Mouse (Mus musculus) monocyte, adult 2 months (primary cell): ENCODE data around the gene Samd14.
A peak's percentile ranks its signal among the peaks of the same experiment; 100 is the strongest.
"Not testable (repeated sequence)": the region's sequence is repeated elsewhere in the genome, so short reads cannot be mapped to it uniquely, and the experiment has no call there.

Experiments used
- DNase-seq, 2 experiments: peaks; one replicate each; pipeline ENCODE4 v3.0.0; 2022; ENCODE audit warnings: low spot score in 2 of 2, low read depth in 1 of 2

The Samd14 gene

DNA sequence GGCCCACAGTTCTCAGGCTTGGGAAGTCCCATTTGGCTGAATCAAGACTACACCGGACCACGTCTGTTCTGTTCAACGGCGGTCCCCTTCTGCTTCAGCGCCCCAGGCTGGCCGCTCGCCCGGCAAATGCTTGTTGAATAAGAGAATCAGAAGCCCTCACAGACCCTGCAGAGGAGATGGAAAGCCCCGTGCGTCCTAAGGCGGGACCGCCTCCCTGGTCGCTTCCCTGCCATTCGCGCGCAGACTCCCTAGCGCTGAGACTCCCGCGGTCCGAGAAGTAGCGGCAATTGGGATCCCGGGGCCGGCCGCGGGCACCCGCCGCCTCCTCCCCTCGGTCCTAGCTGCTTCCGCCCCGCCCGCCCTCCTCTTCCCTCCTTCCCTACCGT is at the start of gene Samd14:
TSS of gene Samd14 (plus strand) at position 251 of the 386 bp plus-strand sequence.
- no peak for DNase-seq

DNA sequence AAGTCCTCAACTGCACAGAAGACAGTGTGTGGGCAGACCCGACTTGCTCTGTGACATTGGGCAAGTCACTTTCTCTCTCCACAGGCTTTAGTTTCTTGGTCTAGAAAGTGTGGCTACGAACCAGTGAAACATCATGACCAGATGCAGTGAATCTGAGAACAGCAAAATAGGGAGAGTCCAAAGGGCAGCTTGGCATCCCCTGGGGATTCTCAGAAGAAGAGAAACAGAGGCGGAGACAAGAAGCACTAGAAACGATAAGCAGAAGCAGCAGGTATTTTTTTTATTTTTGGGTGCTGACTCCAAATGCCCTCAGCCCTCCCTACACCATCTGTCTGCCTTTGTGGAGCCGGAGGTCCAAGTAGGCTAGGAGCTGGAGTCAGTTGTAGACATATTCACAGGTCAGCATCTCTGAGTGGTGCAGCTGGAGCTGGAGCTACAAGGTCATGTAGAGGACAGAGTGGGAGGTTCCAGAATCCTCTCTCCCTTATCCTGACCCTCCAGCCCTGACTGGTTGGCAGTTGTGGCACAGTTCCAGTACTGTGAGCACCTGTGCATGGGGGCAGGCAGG is 47.1 kb upstream of the Samd14 start:
- DNase-seq, result no peak

DNA sequence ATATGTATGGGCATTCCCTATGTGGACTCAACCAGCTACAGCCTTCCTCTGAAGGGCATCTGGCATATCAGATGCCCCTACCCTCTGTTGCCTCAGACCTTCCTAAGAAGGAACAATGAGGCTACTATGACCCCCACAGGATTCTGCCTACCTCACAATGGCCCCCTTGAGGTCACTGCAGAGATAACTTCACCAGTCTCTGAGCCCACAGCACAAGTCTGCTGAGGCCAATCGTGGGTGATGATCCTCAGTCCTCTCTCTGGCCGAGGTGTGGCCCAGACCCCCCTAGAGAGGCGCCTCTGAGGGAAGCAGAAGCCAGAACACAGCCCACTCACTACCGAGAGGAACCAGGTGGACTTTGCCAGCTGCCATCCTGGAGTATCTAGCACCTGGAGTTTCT is 42.3 kb upstream of the Samd14 start, which contains the start of gene Hils1:
TSS of gene Hils1 (plus strand) at position 175 of the 400 bp plus-strand sequence.
- no peak for DNase-seq

DNA sequence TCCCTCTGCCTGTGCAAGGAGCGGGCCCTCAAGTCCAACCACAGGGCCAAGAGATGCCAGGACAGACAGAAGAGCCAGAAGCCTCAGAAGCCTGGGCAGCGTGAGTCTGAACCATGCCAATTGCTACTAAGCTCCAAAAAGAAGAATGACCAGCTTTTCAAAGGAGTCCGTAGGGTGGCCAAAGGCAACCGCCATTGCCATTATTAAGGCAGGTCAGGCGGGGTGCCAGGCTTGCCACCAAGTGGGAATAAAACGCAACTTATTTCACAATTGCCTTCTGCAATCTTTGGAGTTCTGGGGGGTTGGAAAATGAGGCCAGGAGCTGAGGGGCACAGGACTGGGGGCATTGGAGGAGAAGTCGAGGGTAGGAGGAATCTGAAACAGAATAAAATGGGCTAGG is 41.5 kb upstream of the Samd14 start:
- DNase-seq, result no peak

DNA sequence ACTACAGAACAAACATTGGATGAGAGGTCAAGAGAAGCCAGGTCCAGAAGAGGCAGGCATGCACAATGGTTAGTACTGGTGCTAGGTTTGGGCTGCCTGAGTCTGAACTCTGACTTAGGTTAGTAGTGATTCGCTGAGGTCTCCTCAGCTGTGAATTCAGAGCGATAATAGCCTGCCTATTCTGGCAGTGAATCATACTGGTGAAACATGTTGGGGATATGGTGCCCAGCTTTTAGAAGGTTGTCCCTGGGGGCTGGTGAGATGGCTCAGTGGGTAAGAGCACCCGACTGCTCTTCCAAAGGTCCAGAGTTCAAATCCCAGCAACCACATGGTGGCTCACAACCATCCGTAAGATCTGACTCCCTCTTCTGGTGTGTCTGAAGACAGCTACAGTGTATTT is 40.0 kb upstream of the Samd14 start:
- DNase-seq, result not testable (repeated sequence)

DNA sequence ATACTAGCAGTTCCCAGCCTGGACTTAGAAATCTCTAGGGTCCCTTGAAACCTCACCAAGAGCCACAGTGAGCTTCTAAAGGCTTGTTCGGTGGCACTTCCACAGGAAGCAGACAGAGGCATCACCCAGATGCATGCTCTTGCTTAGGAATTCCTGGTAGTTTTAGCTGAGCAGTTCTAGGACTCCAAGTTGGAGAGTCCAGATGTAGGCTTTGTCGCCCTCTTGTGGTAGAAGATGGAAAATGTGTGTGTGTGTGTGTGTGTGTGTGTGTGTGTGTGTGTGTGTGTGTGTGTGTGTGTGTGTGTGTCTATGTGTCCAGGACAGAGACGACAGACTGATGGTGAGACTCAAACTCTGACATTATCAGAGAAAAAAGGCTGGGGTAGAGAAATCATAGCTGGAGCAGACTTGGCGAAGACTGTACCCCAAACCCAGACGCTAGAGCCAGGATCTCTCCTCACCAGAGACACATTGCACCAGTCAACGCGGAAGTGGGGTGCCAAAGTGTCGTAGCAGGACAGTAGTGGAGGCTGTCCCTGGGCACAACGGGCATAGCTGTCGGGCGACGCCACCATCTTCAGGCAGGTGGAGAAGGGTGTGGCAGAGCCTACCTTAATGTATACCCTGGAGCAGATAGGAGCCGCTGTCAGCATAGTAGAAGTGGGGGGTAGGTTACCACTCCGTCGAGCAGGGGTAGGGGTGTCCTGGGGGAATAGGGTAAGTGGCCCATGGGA is 39.3 kb upstream of the Samd14 start:
- peak in 1 of 2 experiments; percentile 41 for DNase-seq

DNA sequence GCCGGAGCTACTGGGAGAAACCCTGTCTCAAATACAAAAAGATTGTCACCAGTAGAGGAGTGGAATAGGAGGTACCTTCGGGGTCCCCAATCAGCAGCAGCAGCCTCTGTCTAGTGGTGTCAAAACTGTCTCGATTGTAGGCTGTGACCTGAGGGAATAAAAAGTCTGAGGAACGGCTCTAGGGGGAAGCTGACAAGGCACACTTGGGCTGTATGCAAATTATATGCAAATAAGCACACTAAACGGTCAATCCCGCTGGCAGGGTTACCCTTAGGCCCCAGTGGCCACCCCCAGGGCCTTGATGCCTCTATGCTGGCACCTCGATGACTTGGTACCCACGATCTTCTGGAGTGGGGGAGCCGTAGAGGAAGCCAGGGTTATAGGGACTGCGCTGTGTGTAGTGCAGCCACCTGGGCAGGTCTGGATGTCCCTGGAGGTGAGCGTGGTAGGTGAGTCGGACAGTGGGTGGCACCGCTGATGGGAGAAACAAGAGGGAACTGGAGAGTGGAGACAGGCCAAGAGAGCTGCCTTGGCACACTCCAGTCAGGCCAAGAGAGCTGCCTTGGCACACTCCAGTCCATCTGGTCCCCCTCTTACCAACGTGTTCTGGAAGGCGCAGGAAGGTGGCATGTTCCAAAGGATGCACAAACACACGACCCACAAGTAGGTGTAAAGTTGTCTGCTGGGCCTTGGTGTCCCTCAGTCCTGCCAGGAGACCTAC is 37.6 kb upstream of the Samd14 start:
- no peak for DNase-seq

DNA sequence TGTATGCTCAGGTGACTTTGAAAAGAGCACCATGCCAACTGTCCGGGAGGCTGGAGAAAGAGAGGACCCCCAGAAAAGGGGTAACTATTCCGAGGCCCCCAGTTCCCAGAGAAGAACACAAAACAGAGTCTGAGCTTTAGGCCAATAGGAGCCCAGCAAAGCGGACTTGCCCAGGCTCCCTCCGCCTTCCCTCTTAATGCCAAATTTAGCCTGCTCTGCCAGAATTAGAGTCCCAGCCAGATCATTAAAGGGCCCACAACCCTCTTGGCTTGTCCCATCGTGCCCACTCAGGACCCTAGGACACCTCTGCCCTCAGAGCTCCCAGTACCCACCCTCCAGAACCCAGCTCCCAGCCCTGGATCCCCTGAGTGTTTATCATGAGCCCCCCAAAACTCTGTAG is 36.8 kb upstream of the Samd14 start:
- DNase-seq, result no peak

DNA sequence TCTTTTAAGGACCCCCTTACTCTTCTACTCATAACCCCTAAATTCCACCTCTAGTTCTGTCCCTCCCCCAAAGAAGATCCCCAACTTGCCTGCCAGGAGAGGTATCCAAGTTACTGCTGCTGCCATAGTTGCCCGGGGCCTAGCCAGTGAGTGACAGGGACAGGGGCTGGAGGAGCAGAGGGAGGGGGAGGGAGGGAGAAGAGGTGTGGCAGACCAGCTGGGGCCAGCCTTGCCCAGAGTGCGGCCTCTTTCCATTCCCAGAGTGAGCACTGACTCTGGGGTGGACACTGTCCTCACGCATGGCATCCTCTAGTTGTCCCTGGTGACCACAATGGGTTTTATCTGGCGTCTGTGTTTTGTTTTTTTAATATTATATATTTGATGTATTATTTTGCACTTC is 36.4 kb upstream of the Samd14 start:
- no peak for DNase-seq

DNA sequence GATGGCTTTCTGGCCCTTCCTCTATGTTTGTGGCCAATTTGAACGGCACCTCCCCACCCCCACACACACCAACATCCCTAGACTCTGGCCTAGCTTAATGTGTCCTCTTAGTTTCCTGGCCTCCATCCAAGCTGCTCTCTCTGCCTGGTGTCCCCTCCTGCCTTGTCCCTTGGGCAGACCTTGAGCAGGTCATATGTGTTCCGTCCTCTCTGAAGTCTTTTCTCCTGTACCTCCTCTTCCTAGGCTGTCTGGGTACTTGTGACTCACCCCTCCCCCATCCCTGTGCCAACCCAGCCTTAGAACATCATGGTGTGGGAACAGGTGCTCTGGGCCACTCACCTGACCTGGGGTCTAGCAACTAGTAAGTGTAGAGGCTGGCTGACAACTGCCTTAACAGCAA is 34.7 kb upstream of the Samd14 start:
- DNase-seq, result no peak

DNA sequence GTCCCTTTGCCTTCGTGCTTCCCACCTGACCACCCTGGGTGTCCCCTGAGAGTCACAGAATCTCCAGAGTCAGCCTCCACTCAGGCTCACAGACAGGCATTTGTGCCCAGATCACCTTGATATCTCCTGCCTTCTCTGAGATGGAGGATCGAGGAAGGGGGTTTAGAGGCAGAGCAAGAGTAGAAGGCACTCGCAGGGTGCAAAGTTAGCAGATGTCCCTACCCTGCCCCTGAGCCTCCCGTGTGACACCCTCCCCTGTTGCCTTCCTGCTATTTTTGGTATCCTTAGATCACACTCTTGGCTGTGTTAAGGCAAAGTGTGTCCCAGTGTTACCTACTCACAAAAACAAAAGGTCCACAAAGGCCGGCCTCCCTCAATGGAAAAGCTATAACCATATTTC is 33.5 kb upstream of the Samd14 start, which contains the start of gene Sgca:
TSS of gene Sgca (minus strand) at position 129 of the 400 bp plus-strand sequence.
- no peak for DNase-seq

DNA sequence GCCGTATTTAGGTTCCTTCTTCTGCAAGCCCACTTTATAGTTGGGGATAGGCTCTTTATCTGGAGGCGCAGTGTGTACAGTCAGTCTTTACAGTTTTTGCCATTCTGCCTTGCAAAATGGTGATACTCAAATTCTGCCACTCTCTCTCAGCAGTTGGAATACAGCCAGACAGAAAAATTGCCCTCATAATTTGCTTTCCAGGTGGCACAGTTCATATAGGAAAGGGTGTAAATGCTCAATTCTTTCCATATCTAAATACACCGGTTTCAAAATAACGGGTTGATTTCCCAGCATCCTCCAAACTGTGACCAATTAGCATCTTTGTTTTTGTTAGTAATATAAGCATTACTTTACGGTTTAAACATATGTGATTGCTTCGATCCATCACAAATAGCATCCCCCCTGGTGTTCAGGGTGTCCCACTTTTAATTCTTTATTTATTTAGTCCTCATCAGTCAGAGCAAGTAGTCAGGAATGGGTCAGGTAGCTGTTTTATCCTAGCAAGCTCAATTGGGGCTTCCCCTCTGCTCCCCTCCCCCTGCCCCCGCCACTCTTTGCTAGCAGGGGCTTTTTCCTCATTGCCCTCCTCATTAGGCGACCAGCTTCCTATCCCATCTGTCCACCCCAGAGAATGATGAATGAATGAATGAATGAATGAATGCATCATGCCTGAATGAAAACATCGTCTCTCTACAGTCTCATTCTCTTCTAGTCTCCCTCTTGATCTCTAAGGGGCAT is 31.3 kb upstream of the Samd14 start:
- no peak for DNase-seq

DNA sequence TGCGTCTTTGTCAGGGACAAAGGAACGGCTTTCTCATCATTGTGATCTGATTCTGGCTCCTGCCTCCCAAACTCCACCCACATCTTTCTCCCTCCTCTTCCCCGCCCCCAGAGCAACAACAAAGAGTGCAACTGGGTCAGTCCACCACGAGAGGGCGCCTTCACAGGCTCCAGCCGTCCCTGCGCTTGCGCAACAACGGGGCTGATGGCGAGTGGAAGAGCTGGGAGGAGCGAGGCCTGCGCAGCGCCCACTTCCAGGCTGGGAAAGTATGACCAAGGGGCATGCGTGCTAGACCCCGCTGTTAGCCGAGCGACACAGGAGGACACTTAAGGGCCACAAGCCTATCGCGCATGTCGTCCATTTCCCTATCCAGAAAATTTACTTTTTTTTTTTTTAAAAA is 30.7 kb upstream of the Samd14 start:
- peak; percentile 89 to 93 for DNase-seq

DNA sequence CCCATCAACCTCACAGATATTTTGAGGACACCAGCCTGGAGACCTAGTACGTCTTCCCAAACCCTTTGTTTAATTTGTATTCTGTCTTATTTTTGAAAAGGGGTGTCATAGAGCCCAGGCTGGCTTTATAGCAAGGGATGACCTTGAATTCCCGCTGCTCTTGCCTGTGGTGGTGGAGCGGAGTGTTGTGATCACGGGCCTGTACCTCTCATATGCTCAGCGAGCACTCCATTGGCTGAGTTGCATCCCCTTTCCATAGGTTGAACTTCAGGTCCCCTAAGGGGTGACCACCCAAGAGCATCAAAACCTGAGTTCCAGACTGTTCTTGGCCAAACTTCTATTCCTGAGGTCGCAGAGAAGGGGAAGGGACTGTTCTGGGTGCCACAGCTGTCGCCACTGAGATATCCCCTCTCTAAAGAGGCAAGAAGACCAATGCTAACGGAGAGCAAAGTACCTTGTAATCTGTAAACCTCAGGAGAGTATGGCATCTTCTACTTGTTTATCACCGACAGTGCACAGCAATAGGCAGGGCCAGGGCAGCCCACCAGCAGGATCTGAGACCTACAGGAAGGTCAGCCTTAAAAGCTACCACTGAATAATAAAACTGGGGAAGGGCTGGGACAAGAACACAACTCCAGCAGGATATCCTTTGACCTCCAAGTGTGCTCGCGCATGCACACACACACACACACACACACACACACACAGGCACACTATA is 30.1 kb upstream of the Samd14 start:
- DNase-seq, result no peak

DNA sequence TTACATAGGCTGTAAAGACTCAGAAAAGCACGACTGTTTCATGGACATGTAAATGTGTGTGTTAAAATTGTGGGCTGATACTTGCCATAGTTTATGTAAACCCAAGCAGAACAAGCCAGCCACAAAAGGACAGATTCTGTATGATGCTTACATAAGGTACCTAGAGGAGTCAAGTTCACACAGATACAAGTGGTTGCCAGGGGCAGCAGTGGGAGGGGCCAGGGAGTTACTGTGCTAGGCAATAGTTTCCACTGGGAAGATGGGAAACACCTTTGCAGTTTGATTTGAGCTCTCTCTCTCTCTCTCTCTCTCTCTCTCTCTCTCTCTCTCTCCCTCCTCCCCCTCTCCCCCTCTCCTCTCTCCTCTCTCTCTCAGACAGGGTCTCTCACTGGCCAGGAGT is 24.5 kb upstream of the Samd14 start:
- no peak for DNase-seq

DNA sequence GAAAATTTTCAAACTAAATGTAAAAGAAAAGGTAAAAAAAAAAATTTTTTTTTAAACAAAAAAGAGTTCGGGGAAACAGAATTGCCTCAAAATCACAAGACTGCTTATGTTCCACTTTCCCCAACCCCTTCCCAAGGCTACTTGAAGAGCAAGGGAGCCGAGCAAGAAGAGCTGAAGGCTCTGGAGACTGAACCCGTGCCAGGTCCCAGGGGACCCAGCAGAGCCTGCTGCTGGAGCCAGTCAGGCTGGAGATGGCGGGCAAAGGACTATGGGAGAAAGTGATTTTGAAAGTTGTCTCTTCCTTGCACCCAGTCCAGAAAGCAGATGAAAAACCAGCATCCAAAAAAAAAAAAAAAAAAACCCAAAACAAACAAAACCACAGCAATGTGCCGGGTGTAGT is 23.9 kb upstream of the Samd14 start:
- DNase-seq, result no peak

DNA sequence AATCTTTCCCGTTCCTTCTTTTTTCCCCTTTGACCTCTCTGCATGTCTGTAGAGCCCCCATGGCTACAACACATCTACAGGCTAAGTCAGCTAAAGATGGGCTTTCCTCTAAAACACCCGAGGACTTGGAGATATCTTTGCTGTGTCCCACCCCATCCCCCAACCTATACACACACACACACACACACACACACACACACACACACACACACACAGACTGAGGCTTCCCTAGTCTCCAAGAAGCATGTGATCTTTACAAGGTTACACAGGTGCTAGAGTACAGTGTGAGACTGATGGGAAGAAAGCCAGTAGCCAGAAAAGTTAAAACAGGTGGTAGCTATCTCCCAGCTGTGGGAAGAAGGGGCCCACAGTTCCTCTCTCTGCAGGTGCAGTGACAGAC is 23.2 kb upstream of the Samd14 start:
- no peak for DNase-seq

DNA sequence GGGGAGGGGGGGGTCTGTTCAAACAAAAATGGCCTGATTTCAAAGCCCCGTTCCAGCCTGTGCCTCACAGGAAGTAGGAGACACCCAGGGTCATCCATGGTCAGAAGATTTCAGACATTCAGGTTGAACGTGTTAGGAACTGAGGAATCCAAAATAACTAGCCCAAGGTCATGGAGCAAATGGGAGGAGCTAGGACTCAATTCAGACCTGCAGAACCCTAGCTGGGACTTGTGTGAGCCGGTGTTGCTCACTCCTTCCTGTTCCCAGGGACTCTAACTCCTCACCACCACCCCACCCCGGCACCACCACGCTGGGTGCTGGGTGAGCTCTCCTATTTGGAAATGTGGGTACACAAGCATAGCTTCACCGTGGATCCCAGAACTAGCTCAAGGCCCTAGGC is 22.3 kb upstream of the Samd14 start:
- DNase-seq, result no peak

DNA sequence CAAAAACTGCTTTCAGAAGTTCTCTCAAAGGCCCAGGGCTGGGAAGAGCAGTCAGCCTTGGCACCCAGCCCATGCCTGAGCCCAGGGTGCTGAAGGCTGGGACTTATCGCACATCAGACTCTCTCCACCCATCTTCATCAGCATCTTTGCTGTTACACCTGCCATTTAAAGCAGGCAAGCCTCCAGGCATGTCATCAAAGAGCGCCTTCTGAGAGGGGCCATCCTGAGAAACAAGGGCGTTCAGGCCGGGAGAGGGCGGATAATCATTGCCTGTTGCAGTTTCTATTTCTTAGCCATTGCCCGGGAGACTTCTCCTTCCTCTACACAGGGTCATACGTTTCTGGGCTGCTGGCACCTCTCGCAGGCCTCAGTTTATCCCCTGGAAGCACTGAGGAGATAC is 21.8 kb upstream of the Samd14 start:
- no peak for DNase-seq

DNA sequence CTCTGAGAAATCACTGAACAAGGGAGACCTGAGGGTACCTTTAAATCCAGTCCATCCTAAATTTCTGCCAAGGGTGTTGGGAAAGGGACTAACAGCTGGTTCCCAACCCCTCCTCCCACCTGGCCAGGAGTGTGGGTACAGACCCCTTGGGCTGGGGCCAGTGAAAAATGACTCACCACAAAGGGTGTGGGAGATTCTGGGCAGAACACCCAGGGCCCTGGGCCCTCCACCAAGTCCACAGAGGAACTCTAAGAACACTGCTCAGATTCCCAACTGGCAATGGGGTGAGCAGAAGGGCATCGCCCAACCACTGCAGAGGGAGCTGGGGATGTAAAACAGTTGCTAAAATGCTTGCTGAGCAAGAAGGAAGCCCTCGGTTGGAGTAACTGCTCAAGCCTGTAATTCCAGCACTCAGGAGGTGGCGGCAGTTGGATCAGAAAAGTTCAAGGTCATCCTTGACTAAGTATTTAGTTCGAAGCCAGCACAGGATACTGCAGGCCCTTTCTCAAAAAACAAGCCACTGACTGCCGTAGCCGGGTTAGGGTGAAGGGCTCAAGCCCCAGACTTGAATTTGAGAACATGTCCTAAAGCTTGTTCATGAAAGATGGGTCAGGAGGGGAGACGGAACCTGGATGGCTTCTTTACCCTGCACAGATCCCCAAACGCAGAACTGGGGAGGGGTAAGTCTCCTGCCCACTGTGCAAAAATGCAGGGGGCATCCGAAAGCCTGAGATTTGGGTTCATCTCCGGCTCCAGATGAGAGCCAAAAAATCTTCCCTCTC is 20.7 kb upstream of the Samd14 start:
- DNase-seq, result no peak
